Mouse (Mus musculus) kidney, embryonic 16.5 days (tissue): ENCODE measurements around the gene Qtrt2. TPM values are rescaled to one million over a fixed set of nuclear protein-coding genes. Genes with fewer than 3 reads are reported as not detected.

Experiments used
- ATAC-seq: fragments of 200-750 bp; cut with Nextera tagmentation; 2 replicates; pipeline ENCODE4 v1.8.0; 2017; ENCODE audit warnings: moderate TSS enrichment; ENCODE audit not compliant: low FRiP score, low TSS enrichment
- H3K27ac ChIP-seq: fragments of 300-500 bp; sonication (generic); 2 replicates; pipeline ENCODE4 v1.5.1; 2014; ENCODE audit warnings: low read length
- H3K27me3 ChIP-seq: fragments of 300-500 bp; sonication (generic); 2 replicates; pipeline ENCODE4 v1.6.1; 2014; ENCODE audit warnings: low read length, control low read depth, mixed read lengths; ENCODE audit not compliant: insufficient read depth
- H3K36me3 ChIP-seq: fragments of 300-500 bp; sonication (generic); 2 replicates; pipeline ENCODE4 v1.6.1; 2014; ENCODE audit warnings: low read length, control low read depth, mixed read lengths; ENCODE audit not compliant: insufficient read depth
- H3K4me1 ChIP-seq: fragments of 300-500 bp; sonication (generic); 2 replicates; pipeline ENCODE4 v1.6.1; 2014; ENCODE audit warnings: low read length, control low read depth, mixed read lengths; ENCODE audit not compliant: insufficient read depth
- H3K4me2 ChIP-seq: fragments of 300-500 bp; sonication (generic); replicated peaks from 2 replicates; pipeline ENCODE4 v1.6.1; 2014; ENCODE audit warnings: low read depth, low read length
- H3K4me3 ChIP-seq: fragments of 300-500 bp; sonication (generic); 2 replicates; pipeline ENCODE4 v1.5.1; 2014; ENCODE audit warnings: mild to moderate bottlenecking, low read length
- H3K9ac ChIP-seq: fragments of 300-500 bp; sonication (generic); replicated peaks from 2 replicates; pipeline ENCODE4 v1.6.1; 2014; ENCODE audit warnings: low read length
- H3K9me3 ChIP-seq: fragments of 300-500 bp; sonication (generic); 2 replicates; pipeline ENCODE4 v1.6.1; 2016; ENCODE audit warnings: low read length, control low read depth
- WGBS: fragments of 180-500 bp; shearing (Covaris S2); extraction: QIAGEN DNeasy Blood & Tissue Kit; methylation state at CpG from one replicate; pipeline ENCODE4 v1.1.7; 2014; 5-methylcytosine and 5-hydroxymethylcytosine counted together
- polyA plus RNA-seq: library from polyadenylated mRNA; unstranded; fragments of >200 nt; fragmentation: Nextera tagmentation; extraction: Ambion mirVana; gene quantifications from 2 replicates; pipeline ENCODE4 v1.2.1, GENCODE M21; 2015

The Qtrt2 gene
- polyA plus RNA-seq, 1 experiment from 2014 or later = 30.9 TPM

- H3K9ac ChIP-seq = no peak overlapping the region
- H3K4me1 ChIP-seq = no peaks in the 10 kb centered on the region
- H3K36me3 ChIP-seq = peaks cover 16% of the 10 kb centered on the region
- H3K27ac ChIP-seq = no peak overlapping the region
- H3K27me3 ChIP-seq = no peaks in the 10 kb centered on the region
- H3K4me2 ChIP-seq = no peak overlapping the region
- H3K4me3 ChIP-seq = no peak overlapping the region
- ATAC-seq = no peak
- H3K9me3 ChIP-seq = no peaks in the 10 kb centered on the region
- WGBS = 89% methylated on average over 5 of the region's 5 CpGs
Measured at GRCm38 (mm10) chr16:43858941-43859476, 67.6 kb downstream of the Qtrt2 start.

DNA sequence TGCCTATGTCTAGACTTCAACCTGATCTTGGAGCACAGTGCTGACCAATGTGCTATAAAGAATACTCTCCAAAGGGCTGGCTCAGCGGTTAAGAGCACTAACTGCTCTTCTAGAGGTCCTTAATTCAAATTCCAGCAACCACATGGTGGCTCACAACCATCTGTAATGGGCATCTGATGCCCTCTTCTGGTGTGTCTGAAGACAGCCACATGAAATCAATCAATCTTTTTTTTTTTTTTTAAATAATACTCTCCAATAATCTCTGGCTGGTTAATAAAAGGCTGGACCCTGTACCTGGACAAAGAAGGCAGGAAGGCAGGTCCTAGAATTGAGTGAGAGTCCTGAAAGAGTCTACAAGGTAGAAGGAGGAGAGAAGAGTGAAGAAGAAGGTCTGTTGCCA lies 76.8 kb downstream of the Qtrt2 start:
- Histone ChIP-seq H3K4me3 (no peak overlapping the region), H3K9ac (no peak overlapping the region), H3K27ac (no peak overlapping the region), H3K9me3 (no peaks in the 10 kb centered on the region), H3K4me1 (no peaks in the 10 kb centered on the region), H3K36me3 (no peaks in the 10 kb centered on the region), H3K4me2 (no peak overlapping the region), H3K27me3 (no peaks in the 10 kb centered on the region)
- 56% methylated on average over 1 of the region's 1 CpGs for whole genome bisulfite sequencing
- ATAC-seq = no peak

- WGBS = 67% methylated on average over 1 of the region's 1 CpGs
- H3K27me3 ChIP-seq = no peaks in the 10 kb centered on the region
- no peak for ATAC-seq
Measured at GRCm38 (mm10) chr16:43841236-43841635, 85.4 kb downstream of the Qtrt2 start.

DNA sequence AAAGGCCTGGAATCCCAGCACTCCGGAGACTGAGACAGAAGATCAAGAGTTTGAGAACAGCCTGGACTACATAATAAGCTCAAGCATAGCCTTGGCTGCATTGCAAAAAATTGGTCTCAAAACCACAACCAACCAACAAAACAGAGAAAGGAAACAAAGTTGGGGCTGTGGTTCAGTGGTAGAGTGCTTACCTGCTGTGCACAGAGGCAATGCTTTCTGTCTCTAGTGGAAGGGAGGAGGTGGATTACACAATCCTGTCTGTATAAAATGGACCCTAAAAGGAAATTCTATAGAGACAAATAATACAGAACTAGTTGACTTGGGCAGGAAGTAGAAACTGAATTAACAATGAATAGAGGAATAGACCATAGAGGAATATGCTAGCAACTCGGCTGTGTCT lies 94.7 kb downstream of the Qtrt2 start:
- ATAC-seq = no peak
- Histone ChIP-seq H3K4me1 (no peaks in the 10 kb centered on the region), H3K27me3 (no peaks in the 10 kb centered on the region), H3K4me3 (no peak overlapping the region), H3K27ac (no peak overlapping the region), H3K9ac (no peak overlapping the region), H3K4me2 (no peak overlapping the region), H3K36me3 (no peaks in the 10 kb centered on the region), H3K9me3 (no peaks in the 10 kb centered on the region)
- 89% methylated on average over 2 of the region's 2 CpGs for WGBS

More at GRCm38 (mm10) chr16:43841236-43841635, 85.4 kb downstream of the Qtrt2 start:
- Histone ChIP-seq H3K9ac (no peak overlapping the region), H3K36me3 (no peaks in the 10 kb centered on the region), H3K4me2 (no peak overlapping the region), H3K9me3 (no peaks in the 10 kb centered on the region), H3K4me3 (no peak overlapping the region), H3K4me1 (no peaks in the 10 kb centered on the region), H3K27ac (no peak overlapping the region)

- no peaks in the 10 kb centered on the region for H3K27me3 ChIP-seq
- no peak for ATAC-seq
Measured at GRCm38 (mm10) chr16:43827492-43827891, 99.1 kb downstream of the Qtrt2 start.

GRCm38 (mm10) chr16:43818404-43818803 lies 108.2 kb downstream of the Qtrt2 start:
- Histone ChIP-seq H3K36me3 (no peaks in the 10 kb centered on the region), H3K4me3 (no peak overlapping the region), H3K27ac (no peak overlapping the region), H3K9ac (no peak overlapping the region), H3K27me3 (no peaks in the 10 kb centered on the region), H3K9me3 (no peaks in the 10 kb centered on the region), H3K4me1 (no peaks in the 10 kb centered on the region), H3K4me2 (no peak overlapping the region)
- ATAC-seq = no peak
- WGBS = 94% methylated on average over 6 of the region's 6 CpGs

More at GRCm38 (mm10) chr16:43827492-43827891, 99.1 kb downstream of the Qtrt2 start:
- H3K9ac ChIP-seq = no peak overlapping the region
- no peaks in the 10 kb centered on the region for H3K9me3 ChIP-seq
- H3K4me2 ChIP-seq = no peak overlapping the region
- H3K4me3 ChIP-seq = no peak overlapping the region
- WGBS = 79% methylated on average over 3 of the region's 3 CpGs
- H3K36me3 ChIP-seq = no peaks in the 10 kb centered on the region
- no peak overlapping the region for H3K27ac ChIP-seq
- no peaks in the 10 kb centered on the region for H3K4me1 ChIP-seq

GRCm38 (mm10) chr16:43816321-43816720 lies 110.3 kb downstream of the Qtrt2 start:
- Histone ChIP-seq H3K36me3 (no peaks in the 10 kb centered on the region), H3K9me3 (no peaks in the 10 kb centered on the region), H3K4me1 (no peaks in the 10 kb centered on the region), H3K27me3 (no peaks in the 10 kb centered on the region), H3K4me2 (no peak overlapping the region), H3K27ac (no peak overlapping the region), H3K4me3 (no peak overlapping the region), H3K9ac (no peak overlapping the region)
- 77% methylated on average over 5 of the region's 5 CpGs for WGBS
- no peak for ATAC-seq

GRCm38 (mm10) chr16:43814644-43815043 lies 112.0 kb downstream of the Qtrt2 start:
- Histone ChIP-seq H3K27me3 (no peaks in the 10 kb centered on the region), H3K27ac (no peak overlapping the region), H3K36me3 (no peaks in the 10 kb centered on the region), H3K4me1 (no peaks in the 10 kb centered on the region), H3K4me2 (no peak overlapping the region), H3K9ac (no peak overlapping the region), H3K4me3 (no peak overlapping the region), H3K9me3 (no peaks in the 10 kb centered on the region)
- WGBS = 62% methylated on average over 4 of the region's 4 CpGs
- ATAC-seq = no peak

Other genes starting within 250 kb of the Qtrt2 start
- not detected in 2 replicates for gene Drd3, start 172.8 kb downstream of the Qtrt2 start, polyA plus RNA-seq
- gene Ccdc191, start 37.0 kb downstream of the Qtrt2 start, polyA plus RNA-seq = 14.1 and 18.8 TPM in 2 replicates
- 2.4 and 2.6 TPM in 2 replicates for gene Zdhhc23, start 53.0 kb upstream of the Qtrt2 start, polyA plus RNA-seq
- gene Gramd1c, start 136.5 kb upstream of the Qtrt2 start, polyA plus RNA-seq = 7.3 and 8.0 TPM in 2 replicates
- 116 and 123 TPM in 2 replicates for gene Atp6v1a, start 212.9 kb upstream of the Qtrt2 start, polyA plus RNA-seq
- gene Naa50, start 213.0 kb upstream of the Qtrt2 start, polyA plus RNA-seq = 102 and 106 TPM in 2 replicates
- 3.0 and 3.5 TPM in 2 replicates for gene Usf3, start 246.4 kb upstream of the Qtrt2 start, polyA plus RNA-seq